Mouse (Mus musculus) spleen, embryonic (tissue): ENCODE results near the gene Tm2d1.
"Not testable (repeated sequence)": the region's sequence is repeated elsewhere in the genome, so short reads cannot be mapped to it uniquely, and the experiment has no call there.

Experiments
- CTCF ChIA-PET: fragments of 350-600 bp; sonication (Branson Sonifier 250); formaldehyde crosslinking; loops from one replicate; lab custom pipeline; 2022; lab: Charles Lee

Tm2d1 gene

GRCm38 (mm10) chr4:98382716-98383424, at the start of gene Tm2d1:
Gene Tm2d1 (minus strand): TSS chr4:98383306.
- CTCF ChIA-PET, result no interaction called here

- CTCF ChIA-PET, result no interaction called here
Measured at GRCm38 (mm10) chr4:98428371-98428770, 45.3 kb upstream of the Tm2d1 start.

GRCm38 (mm10) chr4:98415150-98415549, 32.0 kb upstream of the Tm2d1 start:
- CTCF ChIA-PET, result not testable (repeated sequence)

- CTCF ChIA-PET, result no interaction called here
Measured at GRCm38 (mm10) chr4:98408455-98408854, 25.3 kb upstream of the Tm2d1 start.

- CTCF ChIA-PET, result no interaction called here
Measured at GRCm38 (mm10) chr4:98404412-98404811, 21.3 kb upstream of the Tm2d1 start.

- CTCF ChIA-PET, result no interaction called here
Measured at GRCm38 (mm10) chr4:98403492-98403891, 20.4 kb upstream of the Tm2d1 start.

- CTCF ChIA-PET, result no interaction called here
Measured at GRCm38 (mm10) chr4:98401584-98401962, 18.5 kb upstream of the Tm2d1 start.

- CTCF ChIA-PET, result no interaction called here
Measured at GRCm38 (mm10) chr4:98400926-98401583, 17.9 kb upstream of the Tm2d1 start.

GRCm38 (mm10) chr4:98395690-98396437, 12.8 kb upstream of the Tm2d1 start, which contains the start of gene Patj:
Gene Patj (plus strand): TSS chr4:98395785.
- CTCF ChIA-PET, result no interaction called here

- CTCF ChIA-PET, result no interaction called here
Measured at GRCm38 (mm10) chr4:98395346-98395689, 12.2 kb upstream of the Tm2d1 start.

GRCm38 (mm10) chr4:98385036-98385435, 1.9 kb upstream of the Tm2d1 start:
- CTCF ChIA-PET, result interaction anchor here (0.6 kb wide), 1 partner anchor 543 kb away, joined by 4 read pairs; no protein-coding TSS in a partner anchor

GRCm38 (mm10) chr4:98376943-98377342, 6.2 kb downstream of the Tm2d1 start:
- CTCF ChIA-PET, result no interaction called here

- CTCF ChIA-PET, result no interaction called here
Measured at GRCm38 (mm10) chr4:98375401-98375800, 7.7 kb downstream of the Tm2d1 start.

- CTCF ChIA-PET, result no interaction called here
Measured at GRCm38 (mm10) chr4:98358034-98358809, 24.9 kb downstream of the Tm2d1 start.

GRCm38 (mm10) chr4:98348580-98348979, 34.5 kb downstream of the Tm2d1 start:
- CTCF ChIA-PET, result no interaction called here

GRCm38 (mm10) chr4:98345783-98346182, 37.3 kb downstream of the Tm2d1 start:
- CTCF ChIA-PET, result no interaction called here

GRCm38 (mm10) chr4:98339992-98340564, 43.0 kb downstream of the Tm2d1 start:
- CTCF ChIA-PET, result no interaction called here

- CTCF ChIA-PET, result no interaction called here
Measured at GRCm38 (mm10) chr4:98338636-98339630, 44.2 kb downstream of the Tm2d1 start.

GRCm38 (mm10) chr4:98337197-98337596, 45.9 kb downstream of the Tm2d1 start:
- CTCF ChIA-PET, result no interaction called here

GRCm38 (mm10) chr4:98335726-98336125, 47.4 kb downstream of the Tm2d1 start:
- CTCF ChIA-PET, result no interaction called here
